Mouse (Mus musculus): ENCODE results near the gene Gm28043.
"Not testable (repeated sequence)": the region's sequence is repeated elsewhere in the genome, so short reads cannot be mapped to it uniquely, and the experiment has no call there.

Gm28043 gene

GRCm38 (mm10) chr17:29711745-29712431, 97.2 kb downstream of the Gm28043 start:
- DNase-seq (ENCODE audit: low spot score in 2 of 2) = no peak

GRCm38 (mm10) chr17:29712565-29712964, 97.9 kb downstream of the Gm28043 start:
- DNase-seq (ENCODE audit: low spot score in 2 of 2) = no peak

- DNase-seq (ENCODE audit: low spot score in 2 of 2) = not testable (repeated sequence)
Measured at GRCm38 (mm10) chr17:29713734-29714133, 99.1 kb downstream of the Gm28043 start.

- DNase-seq (ENCODE audit: low spot score in 2 of 2) = peak; percentile 93 to 96
Measured at GRCm38 (mm10) chr17:29716732-29717445, 102.2 kb downstream of the Gm28043 start, which contains the start of gene Ccdc167. TSS of gene Ccdc167 (minus strand) at chr17:29717044.

- DNase-seq (ENCODE audit: low spot score in 2 of 2) = no peak
Measured at GRCm38 (mm10) chr17:29718660-29719059, 104.0 kb downstream of the Gm28043 start.

- no peak for DNase-seq (ENCODE audit: low spot score in 2 of 2)
Measured at GRCm38 (mm10) chr17:29719628-29720575, 105.2 kb downstream of the Gm28043 start.

- DNase-seq (ENCODE audit: low spot score in 2 of 2) = no peak
Measured at GRCm38 (mm10) chr17:29720755-29721365, 106.2 kb downstream of the Gm28043 start.

- DNase-seq (ENCODE audit: low spot score in 2 of 2) = no peak
Measured at GRCm38 (mm10) chr17:29724610-29725009, 109.9 kb downstream of the Gm28043 start.

GRCm38 (mm10) chr17:29725027-29725620, 110.4 kb downstream of the Gm28043 start:
- DNase-seq (ENCODE audit: low spot score in 2 of 2) = no peak

- peak; percentile 22 to 58 for DNase-seq (ENCODE audit: low spot score in 2 of 2)
Measured at GRCm38 (mm10) chr17:29728082-29728481, 113.4 kb downstream of the Gm28043 start.

- no peak for DNase-seq (ENCODE audit: low spot score in 2 of 2)
Measured at GRCm38 (mm10) chr17:29730510-29731265, 116.0 kb downstream of the Gm28043 start.

GRCm38 (mm10) chr17:29731266-29731952, 116.7 kb downstream of the Gm28043 start:
- no peak for DNase-seq (ENCODE audit: low spot score in 2 of 2)

- no peak for DNase-seq (ENCODE audit: low spot score in 2 of 2)
Measured at GRCm38 (mm10) chr17:29731953-29732325, 117.3 kb downstream of the Gm28043 start.

GRCm38 (mm10) chr17:29732522-29732921, 117.8 kb downstream of the Gm28043 start:
- no peak for DNase-seq (ENCODE audit: low spot score in 2 of 2)

GRCm38 (mm10) chr17:29736448-29737014, 121.9 kb downstream of the Gm28043 start:
- DNase-seq (ENCODE audit: low spot score in 2 of 2) = no peak

- DNase-seq (ENCODE audit: low spot score in 2 of 2) = no peak
Measured at GRCm38 (mm10) chr17:29737849-29738804, 123.5 kb downstream of the Gm28043 start.

GRCm38 (mm10) chr17:29747466-29747865, 132.8 kb downstream of the Gm28043 start:
- DNase-seq (ENCODE audit: low spot score in 2 of 2) = no peak

Measured in thymus, postnatal 10 days (tissue).